Mouse (Mus musculus): ENCODE results near the gene Fbxl19.

DNA sequence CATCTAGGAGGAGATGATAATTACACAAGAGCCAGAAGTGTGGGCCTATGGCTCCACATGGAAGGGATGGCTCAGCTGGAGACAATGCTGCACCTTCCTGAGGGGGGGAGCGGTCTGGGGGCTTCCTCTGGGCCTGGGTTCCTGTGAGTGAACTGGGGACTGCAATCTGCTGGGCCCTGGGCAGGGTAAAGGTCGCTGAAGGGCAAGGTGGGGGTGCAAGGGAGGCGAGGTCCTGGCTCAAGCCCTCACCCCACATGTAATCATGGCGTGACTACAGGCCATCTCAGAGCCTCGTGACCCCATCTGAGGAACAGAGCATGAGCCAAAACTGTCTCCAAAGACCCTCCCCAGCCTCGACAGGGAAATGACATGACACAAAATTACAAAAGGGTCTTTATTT, 39.7 kb upstream of the Fbxl19 start:
- no peak for TF ChIP-seq CTCF (IDR thresholded peaks at IDR 0.05; ENCODE audit: borderline replicate concordance, extremely low read depth, insufficient read depth, insufficient read length)
- TF ChIP-seq POLR2A (IDR thresholded peaks at IDR 0.05; ENCODE audit: borderline replicate concordance, extremely low read depth, insufficient read depth, insufficient read length, poor library complexity, severe bottlenecking), result no peak
